Mouse (Mus musculus): ENCODE measurements around the gene Col25a1. TPM values are rescaled to one million over a fixed set of nuclear protein-coding genes. Genes with fewer than 3 reads are reported as not detected.

Col25a1 gene
- polyA plus RNA-seq, 1 experiment from 2014 or later = 1.0 TPM

- Histone ChIP-seq H3K4me3 (ENCODE audit: low read depth, low read length) (no peak overlapping the region), H3K4me2 (ENCODE audit: low read depth, low read length) (no peak overlapping the region), H3K4me1 (ENCODE audit: control insufficient read depth, low read depth, low read length) (no peaks in the 10 kb centered on the region), H3K27me3 (ENCODE audit: control insufficient read depth, insufficient read depth, low read depth, low read length) (no peaks in the 10 kb centered on the region), H3K9ac (ENCODE audit: low read depth, low read length) (no peak overlapping the region), H3K36me3 (ENCODE audit: control insufficient read depth, insufficient read depth) (no peaks in the 10 kb centered on the region), H3K9me3 (replicated peaks; ENCODE audit: control insufficient read depth, low read length) (no peaks in the 10 kb centered on the region), H3K27ac (ENCODE audit: low read length) (no peak overlapping the region)
- 55% methylated on average over 9 of the region's 9 CpGs for WGBS (ENCODE audit: insufficient replicate concordance)
- ATAC-seq (ENCODE audit: low read depth) = no peak
Measured at GRCm38 (mm10) chr3:130104471-130104870, 26.8 kb upstream of the Col25a1 start.

GRCm38 (mm10) chr3:130116886-130117285, 14.4 kb upstream of the Col25a1 start:
- Histone ChIP-seq H3K4me2 (ENCODE audit: low read depth, low read length) (no peak overlapping the region), H3K4me3 (ENCODE audit: low read depth, low read length) (no peak overlapping the region), H3K36me3 (ENCODE audit: control insufficient read depth, insufficient read depth) (no peaks in the 10 kb centered on the region), H3K9ac (ENCODE audit: low read depth, low read length) (no peak overlapping the region), H3K27ac (ENCODE audit: low read length) (no peak overlapping the region), H3K9me3 (replicated peaks; ENCODE audit: control insufficient read depth, low read length) (no peaks in the 10 kb centered on the region), H3K4me1 (ENCODE audit: control insufficient read depth, low read depth, low read length) (no peaks in the 10 kb centered on the region), H3K27me3 (ENCODE audit: control insufficient read depth, insufficient read depth, low read depth, low read length) (no peaks in the 10 kb centered on the region)
- no peak for ATAC-seq (ENCODE audit: low read depth)
- 71% methylated on average over 6 of the region's 6 CpGs for WGBS (ENCODE audit: insufficient replicate concordance)

GRCm38 (mm10) chr3:130127840-130128239, 3.5 kb upstream of the Col25a1 start:
- 70% methylated on average over 8 of the region's 8 CpGs for WGBS (ENCODE audit: insufficient replicate concordance)
- Histone ChIP-seq H3K9me3 (replicated peaks; ENCODE audit: control insufficient read depth, low read length) (no peaks in the 10 kb centered on the region), H3K36me3 (ENCODE audit: control insufficient read depth, insufficient read depth) (no peaks in the 10 kb centered on the region), H3K4me1 (ENCODE audit: control insufficient read depth, low read depth, low read length) (no peaks in the 10 kb centered on the region), H3K4me3 (ENCODE audit: low read depth, low read length) (no peak overlapping the region), H3K27ac (ENCODE audit: low read length) (no peak overlapping the region), H3K9ac (ENCODE audit: low read depth, low read length) (no peak overlapping the region), H3K27me3 (ENCODE audit: control insufficient read depth, insufficient read depth, low read depth, low read length) (no peaks in the 10 kb centered on the region), H3K4me2 (ENCODE audit: low read depth, low read length) (no peak overlapping the region)
- no peak for ATAC-seq (ENCODE audit: low read depth)

- Histone ChIP-seq H3K36me3 (ENCODE audit: control insufficient read depth, insufficient read depth) (no peaks in the 10 kb centered on the region), H3K27me3 (ENCODE audit: control insufficient read depth, insufficient read depth, low read depth, low read length) (no peaks in the 10 kb centered on the region), H3K9me3 (replicated peaks; ENCODE audit: control insufficient read depth, low read length) (no peaks in the 10 kb centered on the region), H3K4me1 (ENCODE audit: control insufficient read depth, low read depth, low read length) (no peaks in the 10 kb centered on the region), H3K4me3 (ENCODE audit: low read depth, low read length) (no peak overlapping the region), H3K4me2 (ENCODE audit: low read depth, low read length) (no peak overlapping the region), H3K9ac (ENCODE audit: low read depth, low read length) (no peak overlapping the region), H3K27ac (ENCODE audit: low read length) (no peak overlapping the region)
- ATAC-seq (ENCODE audit: low read depth) = no peak
- WGBS (ENCODE audit: insufficient replicate concordance) = 66% methylated on average over 11 of the region's 11 CpGs
Measured at GRCm38 (mm10) chr3:130128564-130128963, 2.7 kb upstream of the Col25a1 start.

DNA sequence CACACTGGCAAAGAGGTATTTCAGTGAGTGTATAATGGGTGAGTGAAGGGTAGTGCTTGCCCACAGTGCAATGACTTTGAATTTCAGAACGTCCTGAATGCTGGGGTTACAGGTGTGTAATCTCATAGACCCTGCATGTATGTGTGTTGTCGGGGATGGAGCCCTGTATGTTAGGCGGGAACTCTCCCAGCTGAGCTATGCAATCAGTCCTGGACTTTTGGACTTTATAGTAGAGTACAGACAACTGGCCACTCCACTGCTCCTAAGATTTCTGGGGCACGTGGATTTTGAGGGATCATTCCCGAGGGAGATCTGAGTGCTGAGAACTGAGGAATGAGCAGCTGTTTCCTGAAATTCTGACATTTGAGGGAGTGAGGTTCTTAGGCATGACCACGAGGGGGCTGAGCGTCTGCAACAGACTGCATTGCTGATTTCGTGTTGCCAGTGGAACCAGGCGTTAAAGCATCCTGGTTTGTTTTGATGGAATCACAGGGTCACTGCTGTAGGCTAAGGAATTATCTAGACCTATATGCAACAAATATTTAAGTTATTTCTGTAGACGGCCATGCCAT, 1.6 kb upstream of the Col25a1 start:
- no peaks in the 10 kb centered on the region for H3K9me3 ChIP-seq (replicated peaks; ENCODE audit: control insufficient read depth, low read length)
- H3K36me3 ChIP-seq (ENCODE audit: control insufficient read depth, insufficient read depth) = no peaks in the 10 kb centered on the region
- H3K4me1 ChIP-seq (ENCODE audit: control insufficient read depth, low read depth, low read length) = no peaks in the 10 kb centered on the region
- H3K27me3 ChIP-seq (ENCODE audit: control insufficient read depth, insufficient read depth, low read depth, low read length) = no peaks in the 10 kb centered on the region
- WGBS (ENCODE audit: insufficient replicate concordance) = 35% methylated on average over 10 of the region's 10 CpGs
- no peak for ATAC-seq (ENCODE audit: low read depth)
- no peak overlapping the region for H3K4me2 ChIP-seq (ENCODE audit: low read depth, low read length)
- H3K9ac ChIP-seq (ENCODE audit: low read depth, low read length) = no peak overlapping the region
- H3K4me3 ChIP-seq (ENCODE audit: low read depth, low read length) = no peak overlapping the region
- no peak overlapping the region for H3K27ac ChIP-seq (ENCODE audit: low read length)

GRCm38 (mm10) chr3:130137204-130137603, 5.9 kb downstream of the Col25a1 start:
- Histone ChIP-seq H3K9me3 (replicated peaks; ENCODE audit: control insufficient read depth, low read length) (no peaks in the 10 kb centered on the region), H3K4me2 (ENCODE audit: low read depth, low read length) (no peak overlapping the region), H3K27ac (ENCODE audit: low read length) (no peak overlapping the region), H3K9ac (ENCODE audit: low read depth, low read length) (no peak overlapping the region), H3K27me3 (ENCODE audit: control insufficient read depth, insufficient read depth, low read depth, low read length) (no peaks in the 10 kb centered on the region), H3K36me3 (ENCODE audit: control insufficient read depth, insufficient read depth) (no peaks in the 10 kb centered on the region), H3K4me1 (ENCODE audit: control insufficient read depth, low read depth, low read length) (no peaks in the 10 kb centered on the region), H3K4me3 (ENCODE audit: low read depth, low read length) (no peak overlapping the region)
- no peak for ATAC-seq (ENCODE audit: low read depth)

DNA sequence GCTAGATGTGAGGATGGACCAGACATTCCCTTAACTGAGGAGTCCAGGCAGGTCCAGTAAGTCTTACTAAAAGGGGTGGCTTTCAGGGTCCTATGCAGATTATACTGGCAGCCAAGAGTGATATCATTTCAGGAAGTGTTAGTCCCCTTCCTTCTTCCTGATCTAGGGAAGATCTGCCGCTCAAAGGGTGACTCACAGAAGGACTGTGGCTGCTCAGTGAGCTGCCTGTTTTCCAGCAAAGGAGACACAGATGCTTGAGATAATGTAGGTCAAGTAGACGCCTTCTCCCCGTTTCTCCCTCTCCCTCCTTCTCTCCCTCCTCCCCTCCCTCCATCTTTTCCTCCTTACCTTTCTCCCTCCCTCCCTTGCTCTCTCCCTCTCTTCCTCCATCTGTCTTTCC, 6.3 kb downstream of the Col25a1 start:
- 18% methylated on average over 3 of the region's 3 CpGs for WGBS (ENCODE audit: insufficient replicate concordance)
- Histone ChIP-seq H3K4me1 (ENCODE audit: control insufficient read depth, low read depth, low read length) (no peaks in the 10 kb centered on the region), H3K9ac (ENCODE audit: low read depth, low read length) (no peak overlapping the region), H3K9me3 (replicated peaks; ENCODE audit: control insufficient read depth, low read length) (no peaks in the 10 kb centered on the region), H3K27ac (ENCODE audit: low read length) (no peak overlapping the region), H3K4me2 (ENCODE audit: low read depth, low read length) (no peak overlapping the region), H3K27me3 (ENCODE audit: control insufficient read depth, insufficient read depth, low read depth, low read length) (no peaks in the 10 kb centered on the region), H3K36me3 (ENCODE audit: control insufficient read depth, insufficient read depth) (no peaks in the 10 kb centered on the region), H3K4me3 (ENCODE audit: low read depth, low read length) (no peak overlapping the region)
- ATAC-seq (ENCODE audit: low read depth) = no peak

- whole genome bisulfite sequencing (ENCODE audit: insufficient replicate concordance) = 73% methylated on average over 12 of the region's 12 CpGs
- Histone ChIP-seq H3K9ac (ENCODE audit: low read depth, low read length) (no peak overlapping the region), H3K4me2 (ENCODE audit: low read depth, low read length) (no peak overlapping the region), H3K4me1 (ENCODE audit: control insufficient read depth, low read depth, low read length) (no peaks in the 10 kb centered on the region), H3K27me3 (ENCODE audit: control insufficient read depth, insufficient read depth, low read depth, low read length) (no peaks in the 10 kb centered on the region), H3K4me3 (ENCODE audit: low read depth, low read length) (no peak overlapping the region), H3K36me3 (ENCODE audit: control insufficient read depth, insufficient read depth) (no peaks in the 10 kb centered on the region), H3K9me3 (replicated peaks; ENCODE audit: control insufficient read depth, low read length) (no peaks in the 10 kb centered on the region), H3K27ac (ENCODE audit: low read length) (no peak overlapping the region)
- no peak for ATAC-seq (ENCODE audit: low read depth)
Measured at GRCm38 (mm10) chr3:130145874-130146273, 14.6 kb downstream of the Col25a1 start.

- Histone ChIP-seq H3K4me3 (ENCODE audit: low read depth, low read length) (no peak overlapping the region), H3K4me2 (ENCODE audit: low read depth, low read length) (no peak overlapping the region), H3K4me1 (ENCODE audit: control insufficient read depth, low read depth, low read length) (no peaks in the 10 kb centered on the region), H3K27ac (ENCODE audit: low read length) (no peak overlapping the region), H3K9ac (ENCODE audit: low read depth, low read length) (no peak overlapping the region), H3K9me3 (replicated peaks; ENCODE audit: control insufficient read depth, low read length) (no peaks in the 10 kb centered on the region), H3K36me3 (ENCODE audit: control insufficient read depth, insufficient read depth) (no peaks in the 10 kb centered on the region), H3K27me3 (ENCODE audit: control insufficient read depth, insufficient read depth, low read depth, low read length) (no peaks in the 10 kb centered on the region)
- no peak for ATAC-seq (ENCODE audit: low read depth)
- WGBS (ENCODE audit: insufficient replicate concordance) = 64% methylated on average over 8 of the region's 8 CpGs
Measured at GRCm38 (mm10) chr3:130147827-130148226, 16.5 kb downstream of the Col25a1 start.
